Mouse (Mus musculus) thymus, adult 2 months (tissue): ENCODE measurements at regions not wholly inside any gene's neighbourhood (a gene's known extent, or its start where the extent isn't known, plus 50 kb on each side); places are given as distances from the start of the nearest gene placed in this dataset.

Experiments
- DNase-seq: peaks from one replicate; pipeline ENCODE4 v3.0.0; 2021
- H3K27ac ChIP-seq: fragments of 200-500 bp; 2 replicates; pipeline ENCODE4 v1.5.1; 2012; ENCODE audit warnings: low read length, control low read depth; ENCODE audit not compliant: control insufficient read depth, insufficient read depth
- H3K27me3 ChIP-seq: fragments of 200-500 bp; 2 replicates; pipeline ENCODE4 v1.6.1; 2012; ENCODE audit warnings: mild to moderate bottlenecking, low read length, moderate library complexity, mixed read lengths; ENCODE audit not compliant: control insufficient read depth, insufficient read depth
- H3K36me3 ChIP-seq: fragments of 200-500 bp; 2 replicates; pipeline ENCODE4 v1.6.1; 2012; ENCODE audit warnings: mild to moderate bottlenecking, low read length, moderate library complexity; ENCODE audit not compliant: control insufficient read depth, insufficient read depth
- H3K4me1 ChIP-seq: fragments of 200-500 bp; replicated peaks from 2 replicates; pipeline ENCODE4 v1.6.1; 2012; ENCODE audit warnings: low read length; ENCODE audit not compliant: control insufficient read depth, insufficient read depth
- H3K4me3 ChIP-seq: fragments of 200-500 bp; 2 replicates; pipeline ENCODE4 v1.5.1; 2012; ENCODE audit warnings: mild to moderate bottlenecking, low read length, control low read depth, moderate library complexity; ENCODE audit not compliant: control insufficient read depth, insufficient read depth
- CTCF ChIP-seq: fragments of 200-500 bp; IDR thresholded peaks from 2 replicates; pipeline ENCODE4 v1.5.1; 2012; ENCODE audit warnings: mild to moderate bottlenecking, control low read depth, low read length, moderate library complexity, borderline replicate concordance; ENCODE audit not compliant: control insufficient read depth, poor library complexity, insufficient read depth; ENCODE audit errors: extremely low read depth
- POLR2A ChIP-seq: fragments of 200-500 bp; IDR thresholded peaks from 2 replicates; pipeline ENCODE4 v1.6.1; 2012; ENCODE audit warnings: mild to moderate bottlenecking, low read length, control low read depth, moderate library complexity; ENCODE audit not compliant: control insufficient read depth, poor library complexity, insufficient read depth; ENCODE audit errors: extremely low read depth
- WGBS: fragments of 180-500 bp; shearing (Covaris S2); methylation state at CpG from one replicate; pipeline ENCODE4 v1.1.7; 2018; 5-methylcytosine and 5-hydroxymethylcytosine counted together

- TF ChIP-seq POLR2A (no peak), CTCF (no peak)
- no peak for DNase-seq
- Histone ChIP-seq H3K4me1 (no peaks in the 10 kb centered on the region), H3K36me3 (no peaks in the 10 kb centered on the region), H3K4me3 (no peak overlapping the region), H3K27ac (no peak overlapping the region), H3K27me3 (no peaks in the 10 kb centered on the region)
- 65% methylated on average over 11 of the region's 11 CpGs for WGBS
Observed at GRCm38 (mm10) chr13:99055609-99056321, 71.4 kb upstream of the 1700024P04Rik start.

- TF ChIP-seq POLR2A (no peak), CTCF (no peak)
- WGBS, result 94% methylated on average over 1 of the region's 1 CpGs
Observed at GRCm38 (mm10) chr13:99052076-99052475, 67.7 kb upstream of the 1700024P04Rik start.

GRCm38 (mm10) chr13:99049699-99050098, 65.3 kb upstream of the 1700024P04Rik start:
- H3K4me3 ChIP-seq, result no peak overlapping the region
- WGBS, result 75% methylated on average over 4 of the region's 4 CpGs
- no peaks in the 10 kb centered on the region for H3K4me1 ChIP-seq
- no peak for DNase-seq
- no peaks in the 10 kb centered on the region for H3K36me3 ChIP-seq
- H3K27ac ChIP-seq, result no peak overlapping the region
- no peak for TF ChIP-seq POLR2A
- no peak for TF ChIP-seq CTCF
- H3K27me3 ChIP-seq, result no peaks in the 10 kb centered on the region

More at GRCm38 (mm10) chr13:99052076-99052475, 67.7 kb upstream of the 1700024P04Rik start:
- Histone ChIP-seq H3K4me3 (no peak overlapping the region), H3K27me3 (no peaks in the 10 kb centered on the region), H3K36me3 (no peaks in the 10 kb centered on the region), H3K4me1 (no peaks in the 10 kb centered on the region), H3K27ac (no peak overlapping the region)
- no peak for DNase-seq

GRCm38 (mm10) chr13:99048651-99049100, 64.3 kb upstream of the 1700024P04Rik start:
- H3K4me3 ChIP-seq, result no peak overlapping the region
- WGBS, result 87% methylated on average over 5 of the region's 5 CpGs
- no peak for DNase-seq
- no peak overlapping the region for H3K27ac ChIP-seq
- no peaks in the 10 kb centered on the region for H3K4me1 ChIP-seq
- H3K27me3 ChIP-seq, result no peaks in the 10 kb centered on the region
- TF ChIP-seq POLR2A (no peak), CTCF (no peak)
- H3K36me3 ChIP-seq, result no peaks in the 10 kb centered on the region

GRCm38 (mm10) chr13:99047219-99047618, 62.9 kb upstream of the 1700024P04Rik start:
- Histone ChIP-seq H3K4me3 (no peak overlapping the region), H3K27ac (no peak overlapping the region), H3K4me1 (no peaks in the 10 kb centered on the region), H3K36me3 (no peaks in the 10 kb centered on the region), H3K27me3 (no peaks in the 10 kb centered on the region)
- TF ChIP-seq CTCF, result no peak
- no peak for TF ChIP-seq POLR2A
- WGBS, result 95% methylated on average over 7 of the region's 7 CpGs
- DNase-seq, result no peak

GRCm38 (mm10) chr13:99046737-99047136, 62.4 kb upstream of the 1700024P04Rik start:
- Histone ChIP-seq H3K36me3 (no peaks in the 10 kb centered on the region), H3K27ac (no peak overlapping the region), H3K4me1 (no peaks in the 10 kb centered on the region), H3K27me3 (no peaks in the 10 kb centered on the region), H3K4me3 (no peak overlapping the region)
- TF ChIP-seq CTCF, result no peak
- no peak for TF ChIP-seq POLR2A
- no peak for DNase-seq
- 93% methylated on average over 1 of the region's 1 CpGs for WGBS
